Mouse (Mus musculus) G1E (cell line): Measurements from ENCODE around the gene Serp2. TPM values are rescaled to one million over a fixed set of nuclear protein-coding genes. Genes with fewer than 3 reads are reported as not detected.

Source experiments
- ATAC-seq: 2 replicates; pipeline ENCODE4 v1.8.0; 2016; ENCODE audit warnings: mild to moderate bottlenecking; ENCODE audit not compliant: insufficient number of reproducible peaks, poor library complexity, low FRiP score, severe bottlenecking; ENCODE audit errors: extremely low read depth
- DNase-seq: peaks from one replicate; pipeline ENCODE4 v3.0.0; 2012; ENCODE audit warnings: low spot score
- H3K27me3 ChIP-seq: 2 replicates; pipeline ENCODE4 v1.6.1; 2012; ENCODE audit warnings: mild to moderate bottlenecking, low read length, inconsistent platforms; ENCODE audit not compliant: insufficient read depth
- H3K36me3 ChIP-seq: replicated peaks from 2 replicates; pipeline ENCODE3; 2012; ENCODE audit warnings: mild to moderate bottlenecking, inconsistent platforms
- H3K4me1 ChIP-seq: 2 replicates; pipeline ENCODE4 v1.6.1; 2012; ENCODE audit warnings: low read depth, low read length, inconsistent platforms, mixed read lengths; ENCODE audit not compliant: insufficient read depth
- H3K4me3 ChIP-seq: 2 replicates; pipeline ENCODE4 v1.5.1; 2012; ENCODE audit warnings: low read depth, mild to moderate bottlenecking, inconsistent platforms, low read length, moderate library complexity, mixed read lengths
- H3K9me3 ChIP-seq: replicated peaks from 2 replicates; pipeline ENCODE4 v1.6.1; 2012; ENCODE audit warnings: inconsistent platforms
- CTCF ChIP-seq: IDR thresholded peaks from 2 replicates; pipeline ENCODE4 v1.5.1; 2012; ENCODE audit warnings: low read depth, low read length, inconsistent platforms, mixed read lengths
- GATA1 ChIP-seq: IDR thresholded peaks from 2 replicates; pipeline ENCODE4 v1.6.1; 2012; ENCODE audit warnings: borderline replicate concordance, low read length, inconsistent platforms, mixed read lengths
- GATA2 ChIP-seq: IDR thresholded peaks from 2 replicates; pipeline ENCODE4 v1.6.1; 2012; ENCODE audit warnings: low read depth, low read length, inconsistent platforms, borderline replicate concordance
- POLR2AphosphoS5 ChIP-seq: IDR thresholded peaks from 2 replicates; pipeline ENCODE4 v1.6.1; 2012; ENCODE audit warnings: low read depth, low read length, inconsistent platforms; ENCODE audit not compliant: insufficient replicate concordance
- TAL1 ChIP-seq: conservative IDR thresholded peaks from 2 replicates; pipeline ENCODE4 v1.6.1; 2012; ENCODE audit warnings: low read depth, low read length, inconsistent platforms, mixed read lengths
- polyA plus RNA-seq: library from polyadenylated mRNA; stranded (reverse); fragments of >175 nt; gene quantifications from 2 replicates; pipeline ENCODE4 v1.2.3, GENCODE M21; 2012
- total RNA-seq, 2 experiments: library from RNA; stranded (forward) in 1 of 2; stranded (reverse) in 1 of 2; fragments of 200-1000 nt in 1 of 2; fragments of >200 nt in 1 of 2; fragmentation: Nextera tagmentation in 1 of 2; gene quantifications; 2 replicates each; pipeline ENCODE4 v1.2.3; 2014 to 2017

Serp2 gene
- total and polyA plus RNA-seq, 3 experiments = not detected

DNA sequence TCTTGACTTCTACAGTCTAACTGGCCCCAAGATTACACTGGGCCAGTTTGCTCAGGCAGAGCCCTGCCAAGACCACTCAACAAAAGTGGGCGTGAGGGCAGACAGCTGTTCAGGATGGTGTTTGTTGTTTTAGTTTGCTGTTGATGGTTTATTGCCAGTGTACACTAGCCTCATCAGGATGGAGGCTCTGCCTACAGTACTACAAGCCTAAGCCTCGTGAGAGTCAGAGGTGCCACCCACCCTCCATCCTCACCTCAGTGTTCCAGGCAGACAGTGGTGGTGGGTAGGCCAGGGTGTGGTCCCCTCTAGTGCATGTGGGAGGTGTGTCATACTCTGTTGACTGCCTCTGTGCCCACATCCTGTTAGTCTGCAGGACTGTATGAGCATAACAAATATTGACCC is 23.0 kb upstream of the Serp2 start:
- Histone ChIP-seq H3K36me3 (no peaks in the 10 kb centered on the region), H3K27me3 (peaks cover 7% of the 10 kb centered on the region; the same call in 1 of the 2 replicates), H3K4me3 (no peak overlapping the region), H3K4me1 (no peaks in the 10 kb centered on the region), H3K9me3 (peaks cover 19% of the 10 kb centered on the region)
- TF ChIP-seq CTCF = no peak
- no peak for TF ChIP-seq GATA2
- TF ChIP-seq POLR2AphosphoS5 = no peak
- TF ChIP-seq GATA1 = no peak
- TF ChIP-seq TAL1 = no peak
- ATAC-seq (no peak), DNase-seq (no peak)

- DNase-seq (no peak), ATAC-seq (no peak)
- no peak overlapping the region for H3K4me3 ChIP-seq
- H3K4me1 ChIP-seq = no peaks in the 10 kb centered on the region
- H3K36me3 ChIP-seq = no peaks in the 10 kb centered on the region
- peaks cover 15% of the 10 kb centered on the region for H3K9me3 ChIP-seq
- no peaks in the 10 kb centered on the region for H3K27me3 ChIP-seq
- TF ChIP-seq GATA2 = no peak
Observed at GRCm38 (mm10) chr14:76577840-76578239, 21.2 kb upstream of the Serp2 start.

DNA sequence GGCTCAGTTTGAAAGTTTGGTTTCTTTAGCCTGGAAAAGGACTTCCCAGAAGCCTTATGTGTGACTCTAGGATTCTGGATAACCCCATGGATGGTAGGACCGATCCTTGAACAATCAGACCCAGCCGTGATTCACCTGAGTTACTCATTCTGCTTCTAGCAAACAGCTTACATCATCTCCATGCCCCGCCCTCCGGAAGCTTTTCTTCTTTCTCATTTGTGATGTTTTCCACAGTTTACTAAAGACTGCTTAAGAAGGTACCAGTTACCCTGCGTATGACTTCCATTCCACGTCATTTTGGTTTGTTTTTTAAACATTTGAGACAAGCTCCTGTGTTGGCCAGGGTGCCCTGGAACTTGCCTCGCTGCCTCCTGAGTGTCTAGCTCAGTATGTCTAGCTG is 13.6 kb upstream of the Serp2 start:
- H3K36me3 ChIP-seq = no peaks in the 10 kb centered on the region
- no peak for DNase-seq
- no peak overlapping the region for H3K4me3 ChIP-seq
- TF ChIP-seq GATA1 (no peak), GATA2 (no peak), POLR2AphosphoS5 (no peak), CTCF (no peak), TAL1 (no peak)
- no peak for ATAC-seq
- peaks cover 3% of the 10 kb centered on the region; the same call in 1 of the 2 replicates for H3K4me1 ChIP-seq
- H3K9me3 ChIP-seq = peaks cover 9% of the 10 kb centered on the region; the same call in 1 of the 2 replicates
- no peaks in the 10 kb centered on the region for H3K27me3 ChIP-seq

GRCm38 (mm10) chr14:76569271-76569961 is 12.7 kb upstream of the Serp2 start:
- ATAC-seq (peak; percentile 70), DNase-seq (no peak)
- H3K27me3 ChIP-seq = no peaks in the 10 kb centered on the region
- TF ChIP-seq GATA2 = no peak
- no peak for TF ChIP-seq GATA1
- no peak for TF ChIP-seq CTCF
- TF ChIP-seq POLR2AphosphoS5 = no peak
- no peak for TF ChIP-seq TAL1
- peaks cover 3% of the 10 kb centered on the region; the same call in 1 of the 2 replicates for H3K4me1 ChIP-seq
- H3K36me3 ChIP-seq = no peaks in the 10 kb centered on the region
- peaks cover 8% of the 10 kb centered on the region; the same call in 1 of the 2 replicates for H3K9me3 ChIP-seq
- H3K4me3 ChIP-seq = no peak overlapping the region

- Histone ChIP-seq H3K9me3 (peaks cover 8% of the 10 kb centered on the region; the same call in 1 of the 2 replicates), H3K4me1 (peaks cover 3% of the 10 kb centered on the region; the same call in 1 of the 2 replicates), H3K4me3 (no peak overlapping the region), H3K36me3 (no peaks in the 10 kb centered on the region), H3K27me3 (no peaks in the 10 kb centered on the region)
- no peak for ATAC-seq
- TF ChIP-seq POLR2AphosphoS5 = no peak
- no peak for TF ChIP-seq CTCF
- no peak for TF ChIP-seq GATA2
- TF ChIP-seq TAL1 = no peak
- no peak for TF ChIP-seq GATA1
- DNase-seq = no peak
Observed at GRCm38 (mm10) chr14:76568548-76568947, 11.9 kb upstream of the Serp2 start.

- Histone ChIP-seq H3K9me3 (peaks cover 10% of the 10 kb centered on the region; the same call in 1 of the 2 replicates), H3K4me3 (no peak overlapping the region), H3K27me3 (no peaks in the 10 kb centered on the region), H3K4me1 (peaks cover 3% of the 10 kb centered on the region; the same call in 1 of the 2 replicates), H3K36me3 (no peaks in the 10 kb centered on the region)
- no peak for DNase-seq
- TF ChIP-seq GATA2 = no peak
- no peak for TF ChIP-seq POLR2AphosphoS5
- TF ChIP-seq GATA1 = no peak
- TF ChIP-seq TAL1 = no peak
- TF ChIP-seq CTCF = no peak
- no peak for ATAC-seq
Observed at GRCm38 (mm10) chr14:76567280-76567679, 10.6 kb upstream of the Serp2 start.

GRCm38 (mm10) chr14:76566711-76567110 is 10.0 kb upstream of the Serp2 start:
- ATAC-seq = no peak
- Histone ChIP-seq H3K36me3 (no peaks in the 10 kb centered on the region), H3K4me3 (no peak overlapping the region), H3K9me3 (peaks cover 10% of the 10 kb centered on the region; the same call in 1 of the 2 replicates), H3K4me1 (peaks cover 3% of the 10 kb centered on the region; the same call in 1 of the 2 replicates), H3K27me3 (no peaks in the 10 kb centered on the region)
- no peak for TF ChIP-seq CTCF
- no peak for TF ChIP-seq TAL1
- no peak for TF ChIP-seq GATA1
- TF ChIP-seq GATA2 = no peak
- no peak for TF ChIP-seq POLR2AphosphoS5
- DNase-seq = no peak
